Mouse (Mus musculus) lung, embryonic 14.5 days (tissue): ENCODE measurements around the gene Ppp2r2c. TPM values are rescaled to one million over a fixed set of nuclear protein-coding genes. Genes with fewer than 3 reads are reported as not detected.
A peak's percentile ranks its signal among the peaks of the same experiment; 100 is the strongest.

Experiments used
- ATAC-seq: fragments of 200-750 bp; cut with Nextera tagmentation; 2 replicates; pipeline ENCODE4 v1.8.0; 2017; ENCODE audit warnings: mild to moderate bottlenecking, moderate TSS enrichment, moderate library complexity; ENCODE audit not compliant: insufficient read depth
- DNase-seq: peaks from one replicate; pipeline ENCODE4 v3.0.0-alpha.2; 2015
- H3K27ac ChIP-seq: fragments of 300-500 bp; sonication (generic); 2 replicates; pipeline ENCODE4 v1.5.1; 2014; ENCODE audit warnings: low read depth, mild to moderate bottlenecking, moderate library complexity
- H3K27me3 ChIP-seq: fragments of 300-500 bp; sonication (generic); 2 replicates; pipeline ENCODE4 v1.6.1; 2014; ENCODE audit warnings: low read length, control low read depth; ENCODE audit not compliant: insufficient read depth
- H3K36me3 ChIP-seq: fragments of 300-500 bp; sonication (generic); 2 replicates; pipeline ENCODE4 v1.6.1; 2014; ENCODE audit warnings: control low read depth; ENCODE audit not compliant: insufficient read depth
- H3K4me1 ChIP-seq: fragments of 300-500 bp; sonication (generic); 2 replicates; pipeline ENCODE4 v1.6.1; 2014; ENCODE audit warnings: antibody characterized with exemption, control low read depth; ENCODE audit not compliant: insufficient read depth
- H3K4me2 ChIP-seq: fragments of 300-500 bp; sonication (generic); 2 replicates; pipeline ENCODE4 v1.6.1; 2014; ENCODE audit warnings: mild to moderate bottlenecking
- H3K4me3 ChIP-seq: fragments of 300-500 bp; sonication (generic); 2 replicates; pipeline ENCODE4 v1.5.1; 2014; ENCODE audit warnings: low read depth, low read length
- H3K9ac ChIP-seq: fragments of 300-500 bp; sonication (generic); 2 replicates; pipeline ENCODE4 v1.6.1; 2014
- H3K9me3 ChIP-seq: fragments of 300-500 bp; sonication (generic); 2 replicates; pipeline ENCODE4 v1.6.1; 2016; ENCODE audit warnings: low read depth, low read length, control low read depth
- CTCF ChIP-seq: IDR thresholded peaks from 2 replicates; pipeline ENCODE4 v1.5.1; 2016; ENCODE audit warnings: antibody characterized with exemption, low read depth
- WGBS: fragments of 180-500 bp; shearing (Covaris S2); extraction: QIAGEN DNeasy Blood & Tissue Kit; methylation state at CpG from one replicate; pipeline ENCODE4 v1.1.7; 2014; 5-methylcytosine and 5-hydroxymethylcytosine counted together
- polyA plus RNA-seq: library from polyadenylated mRNA; unstranded; fragments of >200 nt; fragmentation: Nextera tagmentation; extraction: Ambion mirVana; gene quantifications from 2 replicates; pipeline ENCODE4 v1.2.1, GENCODE M21; 2014

Ppp2r2c gene
- polyA plus RNA-seq, 1 experiment from 2014 or later: 0.07 TPM

DNA sequence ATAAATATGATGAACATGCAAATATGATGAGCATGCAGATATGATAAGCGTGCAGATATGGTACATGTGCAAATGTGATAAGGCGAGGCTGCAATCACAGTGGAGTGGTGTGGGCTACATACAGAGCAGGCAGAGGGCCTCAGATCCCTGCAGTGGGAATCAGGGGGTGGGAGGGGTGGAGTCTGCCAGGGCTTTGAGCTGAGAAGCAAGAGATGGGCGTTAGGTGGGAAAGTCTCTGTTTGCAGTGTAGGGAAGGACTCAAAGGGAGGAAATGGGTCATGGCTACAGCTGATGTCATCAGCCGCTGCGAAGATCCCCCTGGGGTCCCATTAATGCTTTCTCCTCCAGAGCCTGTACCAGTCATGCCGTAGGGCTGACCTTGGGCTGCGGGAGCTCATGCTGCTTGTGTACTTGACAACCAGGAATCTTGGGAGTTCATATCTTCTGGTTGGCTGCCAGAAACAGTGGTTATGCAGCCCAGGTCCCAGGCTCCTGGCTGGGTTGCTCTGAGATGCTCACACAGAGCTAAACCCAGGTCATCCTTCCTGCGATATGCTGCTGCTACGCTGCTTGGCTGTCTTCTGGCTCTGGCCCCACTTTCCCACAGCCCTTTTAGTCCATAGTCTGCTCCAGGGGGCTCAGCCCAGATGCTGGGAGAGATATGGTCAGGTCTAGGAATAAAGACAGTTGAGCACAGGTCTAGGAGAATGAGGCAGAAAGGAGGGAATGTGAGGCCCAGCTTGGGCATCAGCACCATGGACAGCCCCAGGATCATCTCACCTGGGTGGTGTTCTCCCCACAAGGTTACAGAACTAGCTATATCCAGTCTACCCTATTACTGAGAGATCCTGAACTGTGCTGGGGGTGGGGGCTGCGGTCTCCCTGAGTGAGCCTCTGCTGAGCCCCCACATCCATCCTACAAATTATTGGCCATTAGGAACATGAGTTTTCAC, 27.6 kb downstream of the Ppp2r2c start:
- ATAC-seq (no peak), DNase-seq (peak; percentile 18)
- H3K36me3 ChIP-seq: no peaks in the 10 kb centered on the region
- H3K9me3 ChIP-seq: no peaks in the 10 kb centered on the region
- no peaks in the 10 kb centered on the region for H3K27me3 ChIP-seq
- no peak overlapping the region for H3K4me3 ChIP-seq
- H3K4me2 ChIP-seq: no peak overlapping the region
- no peak for TF ChIP-seq CTCF
- no peak overlapping the region for H3K9ac ChIP-seq
- WGBS: 70% methylated on average over 10 of the region's 10 CpGs
- H3K4me1 ChIP-seq: no peaks in the 10 kb centered on the region
- no peak overlapping the region for H3K27ac ChIP-seq

DNA sequence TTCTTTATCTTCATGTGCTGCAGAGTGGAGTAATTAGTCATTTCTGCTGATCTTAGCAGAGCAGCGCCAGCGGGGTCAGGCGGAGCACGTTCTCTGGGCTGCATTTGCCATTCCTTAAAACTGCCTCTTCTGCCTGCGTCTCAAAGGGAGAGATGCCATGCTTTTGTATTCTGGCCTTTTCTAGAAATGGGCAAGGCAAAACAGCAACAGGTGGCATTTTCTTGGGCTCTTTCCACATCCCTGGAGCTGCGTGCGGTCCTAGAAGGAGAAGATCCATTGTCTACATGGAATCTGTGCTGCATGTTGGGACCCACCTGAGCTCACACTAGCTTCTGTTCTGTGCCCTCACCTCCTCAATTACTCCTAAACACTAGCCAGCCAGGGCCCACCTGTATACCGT, 29.7 kb downstream of the Ppp2r2c start:
- no peak overlapping the region for H3K27ac ChIP-seq
- H3K4me3 ChIP-seq: no peak overlapping the region
- H3K9me3 ChIP-seq: no peaks in the 10 kb centered on the region
- no peaks in the 10 kb centered on the region for H3K4me1 ChIP-seq
- ATAC-seq: no peak
- no peak overlapping the region for H3K9ac ChIP-seq
- 69% methylated on average over 8 of the region's 8 CpGs for WGBS
- H3K27me3 ChIP-seq: no peaks in the 10 kb centered on the region
- no peaks in the 10 kb centered on the region for H3K36me3 ChIP-seq
- TF ChIP-seq CTCF: no peak
- DNase-seq: no peak
- no peak overlapping the region for H3K4me2 ChIP-seq

DNA sequence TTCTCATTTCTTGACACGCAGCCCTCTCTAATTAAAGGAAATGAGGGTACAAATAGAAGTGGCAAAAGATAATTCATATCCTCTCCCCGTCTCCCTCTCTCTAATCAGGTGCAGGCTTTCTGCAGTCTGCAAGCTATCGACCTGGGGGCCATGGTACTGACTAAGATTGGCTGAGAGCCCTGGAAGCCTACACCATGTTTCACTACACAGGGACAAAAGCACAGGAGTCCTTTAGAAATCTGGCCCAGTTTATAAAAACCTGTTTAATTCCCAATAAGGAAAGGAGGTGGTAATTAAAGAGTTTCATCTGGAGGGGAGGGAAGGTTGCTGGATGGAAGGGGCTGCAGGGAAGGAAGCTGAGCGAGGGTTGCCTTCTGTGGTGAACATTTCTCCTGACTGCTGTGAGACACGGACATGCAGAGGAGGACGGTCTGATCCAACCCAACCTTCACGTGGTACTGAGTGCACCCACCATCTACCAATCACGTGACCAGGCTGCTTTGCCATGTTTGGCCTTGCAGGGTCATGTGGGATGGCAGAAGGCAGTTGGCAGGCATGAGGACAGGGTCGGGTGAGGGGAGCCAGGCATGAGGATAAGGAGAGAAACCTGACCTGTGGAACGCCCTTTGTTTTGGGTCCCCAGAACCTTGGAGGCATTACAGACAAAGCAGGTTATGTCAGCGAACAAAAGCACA, 30.2 kb downstream of the Ppp2r2c start:
- no peaks in the 10 kb centered on the region for H3K4me1 ChIP-seq
- ATAC-seq (no peak), DNase-seq (no peak)
- H3K36me3 ChIP-seq: no peaks in the 10 kb centered on the region
- no peak overlapping the region for H3K4me3 ChIP-seq
- H3K9ac ChIP-seq: no peak overlapping the region
- no peak overlapping the region for H3K4me2 ChIP-seq
- WGBS: 71% methylated on average over 11 of the region's 11 CpGs
- no peaks in the 10 kb centered on the region for H3K27me3 ChIP-seq
- no peaks in the 10 kb centered on the region for H3K9me3 ChIP-seq
- H3K27ac ChIP-seq: no peak overlapping the region
- no peak for TF ChIP-seq CTCF

DNA sequence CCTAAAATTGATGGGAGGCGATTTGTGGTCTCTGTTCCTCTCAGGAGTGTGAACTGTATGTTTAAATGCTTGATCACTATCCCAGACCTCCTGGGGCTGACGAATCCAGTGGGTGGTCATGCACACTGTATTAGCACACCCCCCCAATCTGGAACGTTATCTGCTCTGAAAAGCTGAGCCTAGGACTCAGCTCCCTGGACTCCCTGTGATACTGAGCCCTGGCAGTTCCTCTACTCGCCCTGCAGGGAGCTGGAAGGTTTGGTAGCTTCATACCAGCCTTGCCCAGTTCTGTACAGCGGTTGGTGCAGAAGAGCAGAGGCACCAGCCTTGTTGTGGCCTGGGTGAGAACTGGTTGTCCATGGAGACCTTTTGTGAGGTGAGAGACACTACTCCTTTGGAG, 31.1 kb downstream of the Ppp2r2c start:
- no peaks in the 10 kb centered on the region for H3K4me1 ChIP-seq
- no peaks in the 10 kb centered on the region for H3K36me3 ChIP-seq
- no peaks in the 10 kb centered on the region for H3K9me3 ChIP-seq
- H3K4me3 ChIP-seq: no peak overlapping the region
- no peak for ATAC-seq
- WGBS: 57% methylated on average over 5 of the region's 5 CpGs
- H3K9ac ChIP-seq: no peak overlapping the region
- no peak overlapping the region for H3K27ac ChIP-seq
- H3K4me2 ChIP-seq: no peak overlapping the region
- TF ChIP-seq CTCF: no peak
- DNase-seq: no peak
- H3K27me3 ChIP-seq: no peaks in the 10 kb centered on the region

DNA sequence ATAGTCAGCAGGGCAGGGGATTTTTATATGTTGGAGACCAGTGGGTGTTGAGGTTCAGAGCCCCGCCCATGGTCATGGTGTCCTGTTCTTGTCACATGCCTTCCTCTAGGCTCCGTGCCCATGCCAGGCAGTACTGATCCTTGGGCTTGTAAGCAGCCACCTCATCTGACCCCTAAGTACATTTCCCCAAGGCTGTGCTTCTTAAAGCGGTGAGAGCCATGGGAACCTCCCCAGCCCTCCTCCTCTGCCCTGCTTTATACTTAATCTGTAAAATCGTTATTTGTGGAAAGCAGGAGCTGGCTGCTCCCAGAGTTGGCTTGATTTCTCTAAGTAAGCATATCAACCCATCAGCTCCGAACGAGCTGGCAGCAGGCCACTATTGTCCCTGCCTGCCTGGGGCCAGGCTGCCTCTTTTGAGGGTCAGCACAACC, 31.9 kb downstream of the Ppp2r2c start:
- H3K9me3 ChIP-seq: no peaks in the 10 kb centered on the region
- DNase-seq (peak; percentile 39), ATAC-seq (no peak)
- TF ChIP-seq CTCF: no peak
- H3K27ac ChIP-seq: no peak overlapping the region
- H3K4me2 ChIP-seq: no peak overlapping the region
- no peak overlapping the region for H3K9ac ChIP-seq
- no peaks in the 10 kb centered on the region for H3K27me3 ChIP-seq
- no peaks in the 10 kb centered on the region for H3K4me1 ChIP-seq
- H3K36me3 ChIP-seq: no peaks in the 10 kb centered on the region
- H3K4me3 ChIP-seq: no peak overlapping the region
- WGBS: 52% methylated on average over 6 of the region's 6 CpGs

DNA sequence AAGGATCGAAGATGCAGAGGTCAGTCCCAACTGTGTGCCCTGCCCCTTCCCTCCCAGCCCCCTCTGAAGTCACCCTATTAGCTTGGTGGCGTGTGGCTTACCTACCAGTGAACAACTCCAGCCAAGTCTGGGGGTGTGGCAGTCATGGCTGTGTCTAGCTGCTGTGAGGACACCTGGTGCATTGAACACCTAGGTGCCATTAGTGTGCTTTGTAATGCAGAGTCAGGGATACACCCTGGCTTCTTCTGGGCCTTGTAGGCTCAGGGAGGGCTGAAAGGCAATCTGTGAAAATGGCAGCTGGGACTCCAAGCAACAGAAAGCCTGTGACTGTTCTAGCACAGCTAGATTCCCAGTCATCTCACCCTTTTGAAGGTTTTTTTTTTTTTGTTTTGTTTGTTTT, 34.5 kb downstream of the Ppp2r2c start:
- no peak for DNase-seq
- TF ChIP-seq CTCF: no peak
- H3K27me3 ChIP-seq: no peaks in the 10 kb centered on the region

DNA sequence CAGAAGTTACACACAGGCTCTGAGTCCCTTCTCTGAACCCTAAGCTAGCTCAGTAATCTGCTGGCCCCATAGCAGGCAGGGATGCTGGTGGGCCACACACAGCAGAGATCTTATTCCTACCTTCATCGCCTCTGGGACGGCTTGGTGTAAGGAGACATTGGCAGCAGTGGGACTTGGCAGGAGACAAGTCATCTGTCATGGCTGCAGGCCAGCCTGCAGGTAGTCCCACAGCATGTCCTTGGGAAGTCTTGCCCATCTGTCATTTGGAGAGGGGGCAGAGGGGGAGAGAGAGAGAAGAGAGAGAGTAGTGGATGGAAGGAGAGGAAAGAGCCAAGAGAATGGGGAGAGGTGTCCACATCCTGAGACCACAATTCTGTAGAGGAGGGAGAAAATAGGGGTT, 35.8 kb downstream of the Ppp2r2c start:
- no peak overlapping the region for H3K9ac ChIP-seq
- no peaks in the 10 kb centered on the region for H3K9me3 ChIP-seq
- H3K4me2 ChIP-seq: no peak overlapping the region
- no peaks in the 10 kb centered on the region for H3K27me3 ChIP-seq
- 76% methylated on average over 2 of the region's 2 CpGs for WGBS
- ATAC-seq (no peak), DNase-seq (no peak)
- no peaks in the 10 kb centered on the region for H3K36me3 ChIP-seq
- H3K4me3 ChIP-seq: no peak overlapping the region
- H3K27ac ChIP-seq: no peak overlapping the region
- no peaks in the 10 kb centered on the region for H3K4me1 ChIP-seq
- no peak for TF ChIP-seq CTCF

More for the DNA sequence above, 34.5 kb downstream of the Ppp2r2c start:
- 68% methylated on average over 2 of the region's 2 CpGs for WGBS
- Histone ChIP-seq H3K27ac (no peak overlapping the region), H3K4me1 (no peaks in the 10 kb centered on the region), H3K9ac (no peak overlapping the region), H3K9me3 (no peaks in the 10 kb centered on the region), H3K4me2 (no peak overlapping the region), H3K4me3 (no peak overlapping the region), H3K36me3 (no peaks in the 10 kb centered on the region)
- no peak for ATAC-seq
